Mouse (Mus musculus): ENCODE results near the gene Prex1.

The Prex1 gene

DNA sequence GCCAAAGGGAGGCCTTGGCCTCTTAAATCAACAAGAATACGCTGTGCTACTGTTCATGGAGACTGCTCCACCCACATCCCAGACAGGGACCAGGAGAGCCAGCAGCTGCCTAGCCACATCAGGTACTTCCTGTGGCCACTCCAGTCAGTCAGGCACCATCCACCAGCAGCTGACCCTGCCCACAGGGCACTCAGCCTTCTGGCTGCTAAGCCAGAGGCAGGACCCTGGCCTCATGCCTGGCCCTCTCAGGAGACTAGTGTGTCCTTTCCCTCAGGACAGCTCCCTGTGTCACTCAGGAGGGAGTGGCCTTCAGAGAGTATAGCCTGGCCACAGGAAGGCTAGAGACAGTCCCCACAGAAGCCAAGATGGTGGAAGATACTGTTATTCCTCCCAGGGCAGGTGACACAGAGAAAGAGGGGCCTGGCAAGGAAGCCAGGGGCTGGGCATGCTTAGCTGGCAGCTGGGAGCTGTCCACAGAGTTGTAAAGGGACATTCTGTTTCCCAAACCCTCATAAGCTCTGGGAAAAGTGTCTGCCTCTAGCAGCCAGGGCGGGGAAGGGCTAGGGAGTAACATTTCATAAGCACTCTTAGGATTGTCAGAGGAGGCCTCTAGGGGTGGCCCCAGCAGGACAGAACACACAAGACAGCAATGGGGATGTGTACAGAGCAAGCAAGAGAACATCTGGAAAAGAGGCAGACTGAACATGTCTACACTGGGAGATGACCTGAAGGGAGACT is 98.1 kb downstream of the Prex1 start:
- in situ Hi-C loops (cut with MboI; ENCODE audit: low sequenced_read_pairs), result no loop called here

- in situ Hi-C loops (cut with MboI; ENCODE audit: low sequenced_read_pairs), result no loop called here
These were observed 103.4 kb downstream of the Prex1 start for GRCm38 (mm10) chr2:166610271-166610670.

DNA sequence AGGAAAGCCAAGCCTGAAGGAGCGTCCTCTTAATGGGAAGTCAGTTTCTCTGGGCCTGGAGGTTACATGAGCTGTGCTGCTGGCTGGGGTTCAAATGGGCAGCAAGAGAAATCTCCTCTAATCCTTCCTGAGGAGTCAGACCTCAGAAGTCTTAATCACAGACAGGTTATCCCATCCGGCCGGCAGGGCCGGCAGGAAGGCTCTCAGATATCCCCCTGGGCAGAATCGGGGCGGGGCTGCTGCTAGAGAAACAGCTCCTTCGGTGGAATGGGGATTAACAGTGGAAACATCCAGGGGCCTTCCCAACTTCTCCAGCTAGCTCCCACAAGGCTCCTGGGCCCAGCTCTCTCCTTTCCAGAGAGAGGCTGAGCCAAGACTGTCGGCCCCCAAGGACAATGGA is 105.1 kb downstream of the Prex1 start:
- in situ Hi-C loops (cut with MboI; ENCODE audit: low sequenced_read_pairs), result no loop called here

- in situ Hi-C loops (cut with MboI; ENCODE audit: low sequenced_read_pairs), result no loop called here
These were observed 107.0 kb downstream of the Prex1 start for GRCm38 (mm10) chr2:166606481-166607245.

- in situ Hi-C loops (cut with MboI; ENCODE audit: low sequenced_read_pairs), result no loop called here
These were observed 107.6 kb downstream of the Prex1 start for GRCm38 (mm10) chr2:166606053-166606452.

DNA sequence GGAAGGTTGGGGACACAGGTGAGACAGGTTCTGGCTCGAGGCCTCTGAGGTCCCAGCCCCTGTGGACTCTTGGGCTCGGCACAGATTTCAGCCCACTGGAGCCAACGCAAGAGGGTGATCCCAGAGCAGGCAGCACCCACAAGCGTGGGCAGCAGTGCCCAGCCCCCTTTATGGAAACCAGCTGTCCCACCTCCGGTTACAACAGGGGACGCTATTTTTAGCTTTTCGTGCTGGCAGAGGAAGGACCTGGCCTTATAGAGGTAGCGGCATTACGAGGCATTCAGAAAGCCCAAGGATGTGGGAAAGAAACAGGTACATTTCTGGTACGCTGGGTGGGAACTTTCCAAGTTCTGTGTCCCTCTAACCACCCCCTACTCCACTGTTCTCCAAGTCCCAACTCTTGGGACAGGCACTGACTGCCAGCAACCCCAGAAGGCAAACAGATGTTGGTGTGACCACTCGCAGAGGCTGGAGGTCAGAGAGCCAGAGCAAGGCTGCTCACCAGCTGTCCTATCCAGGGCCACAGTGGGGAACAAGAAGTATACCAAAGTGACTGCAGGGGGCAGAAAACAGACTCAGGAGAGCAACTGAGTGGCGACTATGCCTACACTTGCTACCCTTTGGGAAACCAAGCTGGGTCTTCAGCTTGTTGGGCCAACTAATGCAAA is 108.3 kb downstream of the Prex1 start:
- in situ Hi-C loops (cut with MboI; ENCODE audit: low sequenced_read_pairs), result no loop called here

- in situ Hi-C loops (cut with MboI; ENCODE audit: low sequenced_read_pairs), result no loop called here
These were observed 110.7 kb downstream of the Prex1 start for GRCm38 (mm10) chr2:166602948-166603347.

GRCm38 (mm10) chr2:166601420-166601819 is 112.2 kb downstream of the Prex1 start:
- in situ Hi-C loops (cut with MboI; ENCODE audit: low sequenced_read_pairs), result no loop called here

GRCm38 (mm10) chr2:166598453-166599155 is 115.0 kb downstream of the Prex1 start:
- in situ Hi-C loops (cut with MboI; ENCODE audit: low sequenced_read_pairs), result loop anchor here (5.0 kb wide), 1 partner anchor 179 kb away; no protein-coding TSS in a partner anchor

DNA sequence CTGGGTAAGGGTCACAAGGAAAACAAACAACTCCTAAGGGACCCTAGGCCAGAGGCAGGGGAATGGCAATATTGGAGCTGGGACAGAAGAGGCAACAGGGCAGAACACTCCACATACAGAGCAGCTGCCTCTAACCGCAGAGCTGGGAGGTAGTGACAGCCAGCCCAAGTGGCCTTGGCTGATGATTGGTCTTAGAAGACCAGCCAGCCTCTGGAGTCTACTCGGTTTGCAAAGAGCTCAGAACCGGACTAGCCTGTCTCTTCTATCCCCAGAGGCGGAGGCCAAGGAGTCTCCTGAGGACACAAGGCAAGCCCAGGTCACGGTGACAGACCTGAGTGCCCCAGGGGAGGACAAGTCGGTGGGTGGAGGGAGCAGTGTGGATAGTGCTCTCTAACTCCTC is 115.9 kb downstream of the Prex1 start:
- in situ Hi-C loops (cut with MboI; ENCODE audit: low sequenced_read_pairs), result loop anchor here (5.0 kb wide), 1 partner anchor 180 kb away; no protein-coding TSS in a partner anchor

DNA sequence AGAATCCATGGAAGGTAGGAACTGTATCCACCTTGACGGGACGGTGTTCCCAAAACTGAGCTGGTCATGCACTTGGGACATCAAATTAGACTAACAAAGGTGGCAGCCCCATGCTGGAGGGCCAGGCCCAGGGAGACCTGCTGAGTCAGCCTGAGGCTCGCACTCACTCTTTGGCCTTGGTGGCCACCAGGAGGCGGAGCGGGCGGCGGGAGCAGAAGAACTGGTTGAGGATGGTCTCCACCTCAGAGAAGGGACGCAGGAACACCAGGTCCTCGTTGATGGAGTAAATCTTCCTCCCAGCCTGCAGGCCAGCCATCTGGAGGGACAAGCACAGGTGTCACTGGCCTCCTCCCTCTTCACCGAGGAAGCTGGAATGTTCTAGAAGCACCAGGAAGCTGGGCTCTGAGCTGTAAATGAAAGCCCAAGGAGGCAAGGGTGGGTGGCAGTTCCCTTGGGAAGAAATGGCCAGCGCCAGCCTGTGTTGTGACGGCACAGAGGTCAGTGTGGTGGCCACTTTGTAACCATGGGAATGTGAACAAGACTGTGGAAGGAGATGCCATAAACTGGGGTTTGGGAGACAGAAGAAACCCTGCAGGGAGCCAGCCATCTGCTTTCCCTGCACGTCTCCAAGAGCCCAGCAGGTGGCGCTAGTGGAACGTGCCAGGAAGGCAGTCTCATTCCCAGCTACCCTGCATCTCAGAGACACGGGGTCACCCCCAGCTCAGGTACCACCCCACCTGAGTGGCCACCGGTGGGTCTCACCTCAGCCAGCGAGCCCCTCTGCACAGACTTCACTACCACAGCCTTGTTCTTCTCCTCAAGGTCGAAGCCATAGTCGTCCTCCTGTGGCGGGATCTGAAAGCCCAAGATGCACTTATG is 121.4 kb downstream of the Prex1 start:
- in situ Hi-C loops (cut with MboI; ENCODE audit: low sequenced_read_pairs), result no loop called here

DNA sequence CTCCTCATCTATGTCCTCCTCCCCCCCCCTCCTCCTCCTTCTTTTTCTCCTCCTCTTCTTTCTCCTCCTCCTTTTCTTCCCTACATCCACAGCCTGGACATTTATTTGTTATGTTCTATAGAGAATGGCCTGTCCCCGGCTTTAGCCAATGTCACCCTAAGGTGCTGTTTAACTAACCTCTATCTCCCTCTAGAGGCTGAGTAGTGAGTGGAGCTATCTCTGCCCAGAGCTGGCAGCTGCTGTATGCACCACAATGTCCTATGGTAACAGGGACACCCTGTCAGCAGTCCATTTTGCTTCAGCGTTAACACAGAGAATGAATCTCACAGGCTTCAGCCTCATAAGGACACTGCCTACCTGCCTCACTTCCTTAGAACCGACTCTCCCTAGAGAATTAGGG is 129.1 kb downstream of the Prex1 start:
- in situ Hi-C loops (cut with MboI; ENCODE audit: low sequenced_read_pairs), result no loop called here

- in situ Hi-C loops (cut with MboI; ENCODE audit: low sequenced_read_pairs), result no loop called here
These were observed 130.3 kb downstream of the Prex1 start for GRCm38 (mm10) chr2:166583292-166583691.

DNA sequence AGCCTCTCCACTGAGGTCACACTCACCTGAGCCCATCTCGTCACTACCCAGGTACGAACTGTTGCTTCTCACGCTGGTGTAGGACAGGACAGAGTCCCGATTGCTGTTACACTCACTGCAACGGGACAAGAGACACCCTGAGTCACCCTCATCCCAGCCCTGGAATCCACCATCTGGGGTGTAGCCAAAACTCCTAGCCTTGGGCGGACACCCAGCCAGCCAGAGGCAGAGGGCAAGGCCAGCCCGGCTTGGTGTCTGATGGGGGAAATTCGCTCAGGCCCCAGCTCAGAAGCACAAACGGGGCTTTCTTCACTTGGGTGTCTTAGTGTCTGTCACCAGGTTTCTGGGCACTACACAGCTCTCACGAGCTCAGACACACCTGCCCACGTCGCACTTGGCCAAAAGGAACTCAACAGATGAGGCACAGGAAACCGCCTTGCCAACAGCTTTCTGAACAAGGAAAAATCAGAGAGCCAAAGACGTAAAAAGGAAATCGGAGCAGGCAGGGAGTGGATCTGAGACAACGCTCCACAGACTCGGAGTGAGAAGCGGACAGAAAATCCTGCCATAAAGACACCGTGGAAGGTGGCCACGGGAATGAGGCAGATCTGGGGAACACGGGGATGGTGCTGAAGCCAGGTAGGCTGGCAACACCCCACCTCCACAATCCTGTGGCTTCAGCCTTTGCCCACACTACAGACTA is 131.6 kb downstream of the Prex1 start:
- in situ Hi-C loops (cut with MboI; ENCODE audit: low sequenced_read_pairs), result no loop called here

- in situ Hi-C loops (cut with MboI; ENCODE audit: low sequenced_read_pairs), result no loop called here
These were observed 133.8 kb downstream of the Prex1 start for GRCm38 (mm10) chr2:166579793-166580192.

- in situ Hi-C loops (cut with MboI; ENCODE audit: low sequenced_read_pairs), result no loop called here
These were observed 134.3 kb downstream of the Prex1 start for GRCm38 (mm10) chr2:166579361-166579760.

DNA sequence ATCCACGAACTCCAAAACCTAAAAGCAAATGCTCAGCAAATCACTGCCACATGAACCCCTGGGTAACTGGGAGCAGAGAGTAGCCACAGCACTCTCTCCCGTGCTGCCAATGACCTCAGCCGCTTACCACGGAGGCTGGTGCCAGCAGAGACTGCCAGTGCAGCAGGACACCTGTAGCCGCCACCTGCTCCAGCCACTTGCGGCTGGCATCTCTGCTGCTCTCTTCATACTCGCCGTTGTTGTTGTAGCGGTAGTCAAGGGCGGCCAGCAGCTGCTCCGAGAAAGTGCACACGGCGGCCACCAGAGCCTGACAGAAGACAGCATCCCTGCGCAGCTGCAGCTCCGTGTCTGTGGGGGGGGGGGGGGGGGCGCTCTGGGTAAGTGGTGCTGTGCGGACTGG is 138.2 kb downstream of the Prex1 start:
- in situ Hi-C loops (cut with MboI; ENCODE audit: low sequenced_read_pairs), result no loop called here

DNA sequence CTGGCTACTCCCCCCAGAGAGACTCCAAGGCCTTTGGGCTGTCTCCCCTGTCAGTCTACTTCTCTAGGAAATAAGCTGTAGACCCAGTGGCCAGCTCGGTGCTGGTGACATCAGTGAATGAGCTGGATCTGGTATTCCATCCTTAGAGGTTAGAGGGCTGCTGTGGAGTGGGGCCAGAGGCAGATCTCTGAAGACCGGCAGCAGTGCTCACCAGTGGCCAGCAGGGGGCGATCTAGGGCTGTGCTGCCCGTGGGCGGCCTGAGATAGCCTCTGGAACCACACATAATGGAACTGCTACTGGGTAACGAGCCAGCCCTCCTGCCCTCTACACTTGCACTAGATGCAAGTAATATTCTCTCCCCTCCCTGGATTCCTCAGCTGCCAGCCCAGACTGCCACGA is 138.7 kb downstream of the Prex1 start:
- in situ Hi-C loops (cut with MboI; ENCODE audit: low sequenced_read_pairs), result no loop called here

DNA sequence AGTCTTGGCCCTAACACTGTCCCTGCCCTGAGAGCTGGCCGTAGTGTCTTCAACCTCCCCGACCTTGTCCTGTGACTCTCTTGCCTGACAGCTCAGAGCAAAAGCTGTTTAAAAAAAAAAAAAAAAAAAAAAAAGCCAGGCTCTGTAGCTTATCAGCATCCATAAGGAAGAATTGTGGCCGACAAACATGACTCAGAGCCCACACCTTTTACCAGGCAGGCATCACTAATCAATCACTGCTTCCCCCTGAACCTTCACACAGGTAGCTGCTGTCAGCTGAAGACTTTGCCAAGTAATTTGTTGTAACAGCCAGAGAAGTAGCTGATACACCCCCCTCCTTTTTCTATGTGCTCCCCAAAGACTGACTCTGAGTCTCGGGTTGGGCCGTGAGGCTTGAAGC is 140.0 kb downstream of the Prex1 start:
- in situ Hi-C loops (cut with MboI; ENCODE audit: low sequenced_read_pairs), result no loop called here
